In genomic region chr7:98612936-98613335, GRCm38 (mm10) we compare ENCODE assay signal across 28 mouse cellular contexts. TPM values are rescaled to one million over a fixed set of nuclear protein-coding genes. Genes with fewer than 3 reads are reported as not detected.
DNase-seq lines count a peak whose midpoint lies in the region; ATAC-seq and TF ChIP-seq lines count a peak whose summit lies in the region.
"Had no signal": no experiment of that assay in that cellular context is flagged by ENCODE, and none has a peak within 500 bp of the region (broad histone marks: within the 10 kb centered on the region; RNA-seq: fewer than 3 reads in every experiment).

No protein-coding gene starts in this region.

- WGBS in embryonic facial prominence, embryonic 14.5 days: 74% methylated on average over 1 of the region's 1 CpGs
- 95% methylated on average over 1 of the region's 1 CpGs for WGBS in embryonic facial prominence, embryonic 10.5 days
- 88% methylated on average over 1 of the region's 1 CpGs for WGBS in midbrain, postnatal 0 days
- 83% methylated on average over 1 of the region's 1 CpGs for WGBS in midbrain, embryonic 15.5 days

- ATAC-seq in embryonic facial prominence, embryonic 14.5 days (ENCODE audit: low read depth): no peak
- ATAC-seq in midbrain, postnatal 0 days (ENCODE audit: low FRiP score): no peak
- ATAC-seq in midbrain, embryonic 15.5 days (replicated peaks): no peak
- ATAC-seq: activated CD4-positive, CD25-positive, alpha-beta regulatory T cell, adult 4 months; CD4-positive, CD25-positive, alpha-beta regulatory T cell, adult 4 months; forebrain, embryonic 16.5 days; Patski had no signal

- H3K36me3 ChIP-seq in embryonic facial prominence, embryonic 14.5 days (ENCODE audit: control insufficient read depth, insufficient read depth, low read length): peaks cover 57% of the 10 kb centered on the region
- peaks cover 84% of the 10 kb centered on the region for H3K36me3 ChIP-seq in embryonic facial prominence, embryonic 10.5 days (replicated peaks)
- peaks cover 4% of the 10 kb centered on the region; the same call in 1 of the 2 replicates for H3K36me3 ChIP-seq in midbrain, postnatal 0 days (ENCODE audit: insufficient read depth, low read length)
- peaks cover 24% of the 10 kb centered on the region for H3K36me3 ChIP-seq in midbrain, embryonic 15.5 days (replicated peaks)

- peak; percentile 31 for DNase-seq in embryonic facial prominence, embryonic 14.5 days (ENCODE audit: low spot score)
- DNase-seq in embryonic facial prominence, embryonic 10.5 days (ENCODE audit: low spot score): no peak
- DNase-seq in kidney, postnatal 10 days: peak; percentile 18
- no peak for DNase-seq in kidney, postnatal 14 days
- DNase-seq in midbrain, postnatal 0 days (ENCODE audit: low spot score): peak; percentile 10
- DNase-seq: adrenal gland, adult 8-10 months; adrenal gland, postnatal 14 days; adrenal gland, postnatal 36 days; B cell, adult 2 months; cerebellum, adult 11 months; cerebellum, adult 18-20 months; cerebellum, adult 8-10 months; cerebellum, adult 9-11 months; cerebellum, postnatal 14 days; cerebellum, postnatal 36 days; embryo, embryonic 11 days had no signal

- no peak overlapping the region for H3K27ac ChIP-seq in embryonic facial prominence, embryonic 14.5 days (replicated peaks; ENCODE audit: low read depth, low read length)
- no peak overlapping the region for H3K27ac ChIP-seq in embryonic facial prominence, embryonic 10.5 days (replicated peaks)
- no peak overlapping the region for H3K27ac ChIP-seq in midbrain, postnatal 0 days (ENCODE audit: low read depth, low read length)
- no peak overlapping the region for H3K27ac ChIP-seq in midbrain, embryonic 15.5 days
- H3K27ac ChIP-seq: embryonic facial prominence, embryonic 12.5 days; embryonic facial prominence, embryonic 15.5 days; forebrain, embryonic 10.5 days; forebrain, embryonic 12.5 days had no signal

- H3K9ac ChIP-seq in embryonic facial prominence, embryonic 14.5 days (ENCODE audit: low read depth, low read length): no peak overlapping the region
- H3K9ac ChIP-seq in midbrain, postnatal 0 days (replicated peaks; ENCODE audit: low read length, poor library complexity, severe bottlenecking): no peak overlapping the region
- no peak overlapping the region for H3K9ac ChIP-seq in midbrain, embryonic 15.5 days
- H3K9ac ChIP-seq: embryonic facial prominence, embryonic 12.5 days; embryonic facial prominence, embryonic 15.5 days; forebrain, embryonic 12.5 days had no signal

- no peak overlapping the region for H3K4me3 ChIP-seq in embryonic facial prominence, embryonic 14.5 days (ENCODE audit: low read depth, low read length)
- H3K4me3 ChIP-seq in embryonic facial prominence, embryonic 10.5 days: no peak overlapping the region
- H3K4me3 ChIP-seq in midbrain, postnatal 0 days (ENCODE audit: low read depth, low read length): no peak overlapping the region
- no peak overlapping the region for H3K4me3 ChIP-seq in midbrain, embryonic 15.5 days
- H3K4me3 ChIP-seq: embryonic facial prominence, embryonic 12.5 days; embryonic facial prominence, embryonic 15.5 days; erythroblast, embryonic 14.5 days; forebrain, embryonic 10.5 days; forebrain, embryonic 12.5 days had no signal

- H3K27me3 ChIP-seq in embryonic facial prominence, embryonic 14.5 days (replicated peaks; ENCODE audit: control insufficient read depth, insufficient read depth, low read length): no peaks in the 10 kb centered on the region
- no peaks in the 10 kb centered on the region for H3K27me3 ChIP-seq in embryonic facial prominence, embryonic 10.5 days (replicated peaks; ENCODE audit: low read depth, poor library complexity, severe bottlenecking)
- no peaks in the 10 kb centered on the region for H3K27me3 ChIP-seq in midbrain, postnatal 0 days (ENCODE audit: insufficient read depth, low read length)
- no peaks in the 10 kb centered on the region for H3K27me3 ChIP-seq in midbrain, embryonic 15.5 days (replicated peaks)
- H3K27me3 ChIP-seq: CH12.LX; embryonic facial prominence, embryonic 12.5 days; embryonic facial prominence, embryonic 15.5 days; forebrain, embryonic 12.5 days; Patski had no signal

- TF ChIP-seq CTCF in midbrain, postnatal 0 days (IDR thresholded peaks at IDR 0.05): no peak

- H3K4me2 ChIP-seq in embryonic facial prominence, embryonic 14.5 days (ENCODE audit: low read depth, low read length): no peak overlapping the region
- H3K4me2 ChIP-seq in midbrain, postnatal 0 days (ENCODE audit: low read depth, low read length, poor library complexity, severe bottlenecking): no peak overlapping the region
- H3K4me2 ChIP-seq in midbrain, embryonic 15.5 days: no peak overlapping the region
- H3K4me2 ChIP-seq: embryonic facial prominence, embryonic 12.5 days; embryonic facial prominence, embryonic 15.5 days; forebrain, embryonic 12.5 days had no signal

- no peaks in the 10 kb centered on the region for H3K9me3 ChIP-seq in embryonic facial prominence, embryonic 14.5 days (ENCODE audit: control insufficient read depth, low read length)
- no peaks in the 10 kb centered on the region for H3K9me3 ChIP-seq in embryonic facial prominence, embryonic 10.5 days
- no peaks in the 10 kb centered on the region for H3K9me3 ChIP-seq in midbrain, postnatal 0 days (ENCODE audit: low read length)
- no peaks in the 10 kb centered on the region for H3K9me3 ChIP-seq in midbrain, embryonic 15.5 days
- H3K9me3 ChIP-seq: embryonic facial prominence, embryonic 12.5 days; embryonic facial prominence, embryonic 15.5 days; forebrain, embryonic 10.5 days; forebrain, embryonic 12.5 days; G1E had no signal

- no peaks in the 10 kb centered on the region for H3K4me1 ChIP-seq in embryonic facial prominence, embryonic 14.5 days (ENCODE audit: control insufficient read depth, insufficient read depth, low read length)
- no peaks in the 10 kb centered on the region for H3K4me1 ChIP-seq in embryonic facial prominence, embryonic 10.5 days
- no peaks in the 10 kb centered on the region for H3K4me1 ChIP-seq in midbrain, postnatal 0 days (ENCODE audit: insufficient read depth, low read length)
- no peaks in the 10 kb centered on the region for H3K4me1 ChIP-seq in midbrain, embryonic 15.5 days
- H3K4me1 ChIP-seq: embryonic facial prominence, embryonic 12.5 days; embryonic facial prominence, embryonic 15.5 days; forebrain, embryonic 10.5 days; forebrain, embryonic 12.5 days had no signal

RNA-seq across cellular contexts. Expression of gene Emsy, which starts 43.6 kb away (rescaled TPM):
- polyA plus RNA-seq in embryonic facial prominence, embryonic 14.5 days (2014; fragmentation: Nextera tagmentation; extraction: Ambion mirVana): 34.0 and 34.1 TPM in 2 replicates
- polyA plus RNA-seq in embryonic facial prominence, embryonic 10.5 days (2016; fragmentation: Nextera tagmentation; extraction: Ambion mirVana): 46.3 and 47.6 TPM in 2 replicates
- 36.0 and 43.0 TPM in 2 replicates for total RNA-seq in midbrain, postnatal 0 days (2014; rRNA removed)
- polyA plus RNA-seq in midbrain, postnatal 0 days (2015; fragmentation: Nextera tagmentation; extraction: Ambion mirVana): 25.8 and 26.6 TPM in 2 replicates
- polyA plus RNA-seq in midbrain, embryonic 15.5 days (2015; fragmentation: Nextera tagmentation; extraction: Ambion mirVana): 34.4 and 40.8 TPM in 2 replicates

Comparison
In these comparisons a context has a peak if more than half of its experiments do, and no peak if none do; other contexts are left out.
1. DNase-seq: peak in embryonic facial prominence, embryonic 14.5 days (single experiment), kidney, postnatal 10 days (single experiment) and midbrain, postnatal 0 days (single experiment); none in embryonic facial prominence, embryonic 10.5 days (single experiment) and kidney, postnatal 14 days (single experiment).